Mouse (Mus musculus): ENCODE measurements around the gene Syt6.

Syt6 gene

GRCm38 (mm10) chr3:103647164-103647867 is 72.3 kb downstream of the Syt6 start:
- no peak for DNase-seq (ENCODE audit: low spot score)

- DNase-seq (ENCODE audit: low spot score) = no peak
Measured at GRCm38 (mm10) chr3:103648486-103648885, 73.5 kb downstream of the Syt6 start.

GRCm38 (mm10) chr3:103649716-103650115 is 74.7 kb downstream of the Syt6 start:
- no peak for DNase-seq (ENCODE audit: low spot score)

- no peak for DNase-seq (ENCODE audit: low spot score)
Measured at GRCm38 (mm10) chr3:103650406-103650805, 75.4 kb downstream of the Syt6 start.

- DNase-seq (ENCODE audit: low spot score) = no peak
Measured at GRCm38 (mm10) chr3:103660012-103660411, 85.0 kb downstream of the Syt6 start.

GRCm38 (mm10) chr3:103661714-103662113 is 86.7 kb downstream of the Syt6 start:
- no peak for DNase-seq (ENCODE audit: low spot score)

- no peak for DNase-seq (ENCODE audit: low spot score)
Measured at GRCm38 (mm10) chr3:103663385-103663784, 88.4 kb downstream of the Syt6 start.

GRCm38 (mm10) chr3:103672113-103672512 is 97.1 kb downstream of the Syt6 start:
- DNase-seq (ENCODE audit: low spot score) = no peak

GRCm38 (mm10) chr3:103672716-103673115 is 97.7 kb downstream of the Syt6 start:
- DNase-seq (ENCODE audit: low spot score) = no peak

GRCm38 (mm10) chr3:103678811-103679210 is 103.8 kb downstream of the Syt6 start:
- no peak for DNase-seq (ENCODE audit: low spot score)

GRCm38 (mm10) chr3:103682473-103682872 is 107.4 kb downstream of the Syt6 start:
- DNase-seq (ENCODE audit: low spot score) = no peak

GRCm38 (mm10) chr3:103683234-103683965 is 108.4 kb downstream of the Syt6 start:
- no peak for DNase-seq (ENCODE audit: low spot score)

- no peak for DNase-seq (ENCODE audit: low spot score)
Measured at GRCm38 (mm10) chr3:103683966-103684319, 108.9 kb downstream of the Syt6 start.

GRCm38 (mm10) chr3:103689043-103689442 is 114.0 kb downstream of the Syt6 start:
- DNase-seq (ENCODE audit: low spot score) = no peak

GRCm38 (mm10) chr3:103690506-103690905 is 115.5 kb downstream of the Syt6 start:
- no peak for DNase-seq (ENCODE audit: low spot score)

Data from urinary bladder, postnatal 10 days (tissue).